Mouse (Mus musculus): ENCODE data around the gene Edem1. TPM values are rescaled to one million over a fixed set of nuclear protein-coding genes. Genes with fewer than 3 reads are reported as not detected.

Gene Edem1
- polyA plus RNA-seq, 1 experiment from 2014 or later = 28.9 TPM

DNA sequence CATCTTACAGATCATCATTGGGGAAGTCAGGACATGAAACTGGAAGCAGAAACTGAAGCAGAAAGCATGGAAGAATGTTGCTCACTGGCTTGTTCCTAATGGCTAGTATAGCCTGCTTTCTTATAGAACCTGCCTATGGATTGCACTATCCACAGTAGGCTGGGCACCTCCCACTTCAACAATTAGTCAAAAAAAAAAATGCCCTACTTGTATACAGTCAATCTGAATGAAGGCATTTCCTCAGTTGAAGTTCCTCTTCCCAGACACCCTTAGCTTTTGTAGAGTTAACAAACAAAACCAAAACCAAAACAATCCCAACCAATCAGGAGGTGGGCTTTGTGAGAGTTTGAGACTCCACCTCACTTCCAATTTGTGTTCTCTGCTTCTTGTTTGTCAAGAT, 73.7 kb downstream of the Edem1 start:
- ATAC-seq = no peak
- no peak overlapping the region for H3K27ac ChIP-seq (ENCODE audit: low read length)
- no peaks in the 10 kb centered on the region for H3K36me3 ChIP-seq (ENCODE audit: control insufficient read depth, insufficient read depth, low read length)
- H3K4me3 ChIP-seq (ENCODE audit: low read length) = no peak overlapping the region
- no peaks in the 10 kb centered on the region for H3K4me1 ChIP-seq (ENCODE audit: control insufficient read depth, insufficient read depth, low read length)
- no peaks in the 10 kb centered on the region for H3K27me3 ChIP-seq (replicated peaks; ENCODE audit: control insufficient read depth, insufficient read depth, low read length)
- H3K9ac ChIP-seq (ENCODE audit: low read depth, low read length) = no peak overlapping the region
- H3K9me3 ChIP-seq (ENCODE audit: control insufficient read depth, low read length) = no peaks in the 10 kb centered on the region
- H3K4me2 ChIP-seq (ENCODE audit: low read depth, low read length) = no peak overlapping the region

DNA sequence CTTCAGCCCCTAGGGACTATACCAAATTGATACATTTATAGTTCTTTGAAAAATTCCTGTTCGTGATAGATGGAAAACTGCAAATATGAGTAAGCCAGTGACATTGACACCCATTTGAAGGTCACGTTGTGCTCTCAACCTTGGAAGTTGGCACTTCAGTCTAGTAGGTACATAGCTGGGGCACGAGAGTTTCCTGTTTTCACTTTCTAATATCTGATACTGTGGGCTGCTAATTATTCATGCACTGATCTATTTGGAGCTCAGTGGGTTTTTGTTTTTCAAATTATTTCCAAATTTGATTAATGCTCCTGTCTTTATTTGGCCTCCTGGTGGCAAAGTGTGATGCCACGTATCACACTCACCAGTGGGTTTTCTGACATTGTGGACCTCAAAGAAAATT, 74.8 kb downstream of the Edem1 start:
- 78% methylated on average over 4 of the region's 4 CpGs for WGBS
- no peak overlapping the region for H3K9ac ChIP-seq (ENCODE audit: low read depth, low read length)
- H3K4me3 ChIP-seq (ENCODE audit: low read length) = no peak overlapping the region
- H3K27me3 ChIP-seq (replicated peaks; ENCODE audit: control insufficient read depth, insufficient read depth, low read length) = no peaks in the 10 kb centered on the region
- no peak overlapping the region for H3K4me2 ChIP-seq (ENCODE audit: low read depth, low read length)
- H3K36me3 ChIP-seq (ENCODE audit: control insufficient read depth, insufficient read depth, low read length) = no peaks in the 10 kb centered on the region
- H3K9me3 ChIP-seq (ENCODE audit: control insufficient read depth, low read length) = no peaks in the 10 kb centered on the region
- H3K4me1 ChIP-seq (ENCODE audit: control insufficient read depth, insufficient read depth, low read length) = no peaks in the 10 kb centered on the region
- no peak for ATAC-seq
- H3K27ac ChIP-seq (ENCODE audit: low read length) = no peak overlapping the region

DNA sequence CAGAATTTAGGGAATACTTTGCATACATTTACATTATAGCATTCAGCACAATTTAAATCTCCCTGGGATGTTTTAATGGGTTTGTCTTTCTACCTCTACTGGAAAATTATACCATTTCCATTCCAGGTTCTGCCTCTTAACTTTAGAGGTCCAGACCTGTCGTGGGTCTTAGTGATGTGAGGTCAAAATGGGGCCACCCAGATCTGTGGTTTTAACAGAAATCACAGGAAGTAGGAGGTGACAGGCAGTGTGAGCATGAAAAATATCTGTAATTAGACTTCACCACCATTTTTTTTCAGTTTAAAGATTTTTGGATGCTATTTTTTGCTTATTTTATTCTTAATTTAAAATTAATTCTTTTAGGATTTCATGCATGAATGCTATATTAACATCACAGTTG, 78.1 kb downstream of the Edem1 start:
- no peak for ATAC-seq
- Histone ChIP-seq H3K9ac (ENCODE audit: low read depth, low read length) (no peak overlapping the region), H3K4me3 (ENCODE audit: low read length) (no peak overlapping the region), H3K27ac (ENCODE audit: low read length) (no peak overlapping the region), H3K9me3 (ENCODE audit: control insufficient read depth, low read length) (no peaks in the 10 kb centered on the region), H3K4me1 (ENCODE audit: control insufficient read depth, insufficient read depth, low read length) (no peaks in the 10 kb centered on the region), H3K36me3 (ENCODE audit: control insufficient read depth, insufficient read depth, low read length) (no peaks in the 10 kb centered on the region), H3K27me3 (replicated peaks; ENCODE audit: control insufficient read depth, insufficient read depth, low read length) (no peaks in the 10 kb centered on the region), H3K4me2 (ENCODE audit: low read depth, low read length) (no peak overlapping the region)
- 36% methylated on average over 1 of the region's 1 CpGs for WGBS

Other genes with a start within 250 kb of the Edem1 start
- gene Bhlhe40, start 168.0 kb upstream of the Edem1 start, polyA plus RNA-seq (2015; fragmentation: Nextera tagmentation; extraction: Ambion mirVana) = 60.7 and 77.0 TPM in 2 replicates
- 105 and 110 TPM in 2 replicates for gene Arl8b, start 45.5 kb upstream of the Edem1 start, polyA plus RNA-seq (2015; fragmentation: Nextera tagmentation; extraction: Ambion mirVana)

Data from intestine, embryonic 16.5 days (tissue).